16 mouse cellular contexts compared by ENCODE assay signal in genomic region chr13:10065776-10066175, GRCm38 (mm10).
DNase-seq lines count a peak whose midpoint lies in the region; ATAC-seq and TF ChIP-seq lines count a peak whose summit lies in the region.
"Had no signal": no experiment of that assay in that cellular context is flagged by ENCODE, and none has a peak within 500 bp of the region (broad histone marks: within the 10 kb centered on the region; RNA-seq: fewer than 3 reads in every experiment).

No protein-coding gene starts in this region.

- peak; percentile 37; the same call in 1 of the 2 replicates for ATAC-seq in heart, embryonic 16.5 days (replicated peaks; ENCODE audit: extremely low read depth, insufficient read depth, low FRiP score)
- no peak for ATAC-seq in heart, embryonic 11.5 days (replicated peaks; ENCODE audit: insufficient number of reproducible peaks, low FRiP score, low TSS enrichment)
- peak; percentile 91 for ATAC-seq in CD4-positive, CD25-positive, alpha-beta regulatory T cell, adult 4 months
- ATAC-seq in megakaryocyte progenitor cell, adult 5-6 weeks (replicated peaks; ENCODE audit: poor library complexity) = peak; percentile 89
- ATAC-seq: midbrain, embryonic 13.5 days had no signal

- no peak overlapping the region for H3K4me2 ChIP-seq in heart, embryonic 16.5 days (ENCODE audit: low read depth, low read length)
- no peak overlapping the region for H3K4me2 ChIP-seq in heart, embryonic 11.5 days
- H3K4me2 ChIP-seq: forebrain, embryonic 12.5 days; liver, embryonic 13.5 days; midbrain, embryonic 13.5 days had no signal

- H3K9me3 ChIP-seq in heart, embryonic 16.5 days (replicated peaks; ENCODE audit: control insufficient read depth, low read length) = no peaks in the 10 kb centered on the region
- no peaks in the 10 kb centered on the region for H3K9me3 ChIP-seq in heart, embryonic 11.5 days (replicated peaks; ENCODE audit: control insufficient read depth, low read length)
- H3K9me3 ChIP-seq: forebrain, embryonic 12.5 days; liver, embryonic 13.5 days; midbrain, embryonic 13.5 days had no signal

- no peak for TF ChIP-seq POLR2A in thymus, adult 2 months (IDR thresholded peaks at IDR 0.05; ENCODE audit: control insufficient read depth, extremely low read depth, insufficient read depth, low read length, poor library complexity)

- H3K9ac ChIP-seq in heart, embryonic 16.5 days (ENCODE audit: low read length) = no peak overlapping the region
- H3K9ac ChIP-seq in heart, embryonic 11.5 days (ENCODE audit: low read depth, low read length) = no peak overlapping the region
- H3K9ac ChIP-seq: forebrain, embryonic 12.5 days; liver, embryonic 13.5 days; midbrain, embryonic 13.5 days had no signal

- TF ChIP-seq CTCF in thymus, adult 2 months (IDR thresholded peaks at IDR 0.05; ENCODE audit: borderline replicate concordance, control insufficient read depth, extremely low read depth, insufficient read depth, low read length, poor library complexity) = no peak

- H3K4me1 ChIP-seq in heart, embryonic 16.5 days (ENCODE audit: control insufficient read depth, insufficient read depth, low read length) = no peaks in the 10 kb centered on the region
- no peaks in the 10 kb centered on the region for H3K4me1 ChIP-seq in heart, embryonic 11.5 days (ENCODE audit: control insufficient read depth, insufficient read depth, low read length)
- H3K4me1 ChIP-seq in thymus, adult 2 months (replicated peaks; ENCODE audit: control insufficient read depth, insufficient read depth, low read length) = peaks cover 9% of the 10 kb centered on the region
- H3K4me1 ChIP-seq: forebrain, embryonic 12.5 days; liver, embryonic 13.5 days; midbrain, embryonic 13.5 days had no signal

- H3K4me3 ChIP-seq in heart, embryonic 16.5 days (ENCODE audit: low read length) = no peak overlapping the region
- no peak overlapping the region for H3K4me3 ChIP-seq in heart, embryonic 11.5 days (ENCODE audit: low read depth, low read length)
- no peak overlapping the region for H3K4me3 ChIP-seq in thymus, adult 2 months (ENCODE audit: control insufficient read depth, insufficient read depth, low read length)
- H3K4me3 ChIP-seq: forebrain, embryonic 12.5 days; gastrocnemius, adult 2 months; left cerebral cortex, adult 2 months; liver, embryonic 13.5 days; midbrain, embryonic 13.5 days had no signal

- H3K27me3 ChIP-seq in heart, embryonic 16.5 days (ENCODE audit: control insufficient read depth, insufficient read depth, low read length) = no peaks in the 10 kb centered on the region
- no peaks in the 10 kb centered on the region for H3K27me3 ChIP-seq in heart, embryonic 11.5 days (ENCODE audit: control insufficient read depth, insufficient read depth, low read length)
- no peaks in the 10 kb centered on the region for H3K27me3 ChIP-seq in thymus, adult 2 months (ENCODE audit: control insufficient read depth, insufficient read depth, low read length)
- H3K27me3 ChIP-seq: forebrain, embryonic 12.5 days; liver, embryonic 13.5 days; midbrain, embryonic 13.5 days had no signal

- H3K36me3 ChIP-seq in heart, embryonic 16.5 days (ENCODE audit: control insufficient read depth, insufficient read depth) = no peaks in the 10 kb centered on the region
- no peaks in the 10 kb centered on the region for H3K36me3 ChIP-seq in heart, embryonic 11.5 days (ENCODE audit: control insufficient read depth, insufficient read depth, low read length)
- no peaks in the 10 kb centered on the region for H3K36me3 ChIP-seq in thymus, adult 2 months (ENCODE audit: control insufficient read depth, insufficient read depth, low read length)
- H3K36me3 ChIP-seq: forebrain, embryonic 12.5 days; liver, embryonic 13.5 days; midbrain, embryonic 13.5 days had no signal

- peak; percentile 74 for DNase-seq in thymus, adult 2 months
- no peak for DNase-seq in right cerebral cortex, postnatal 25 days
- no peak for DNase-seq in adrenal gland, adult 2 months
- DNase-seq in embryo, embryonic 11 days = no peak
- DNase-seq: cerebellum, adult 18-20 months; gastrocnemius, adult 2 months; heart, postnatal 10 days; kidney, adult 8-10 months; liver, embryonic 13.5 days had no signal

- H3K27ac ChIP-seq in heart, embryonic 16.5 days (ENCODE audit: low read length) = no peak overlapping the region; the same call in 1 of the 2 replicates
- H3K27ac ChIP-seq in heart, embryonic 11.5 days (ENCODE audit: low read depth, low read length) = no peak overlapping the region
- H3K27ac ChIP-seq in thymus, adult 2 months (ENCODE audit: control insufficient read depth, insufficient read depth, low read length) = peak overlapping the region; percentile 66; the same call in 1 of the 2 replicates
- H3K27ac ChIP-seq: forebrain, embryonic 12.5 days; gastrocnemius, adult 2 months; left cerebral cortex, adult 2 months; liver, embryonic 13.5 days; midbrain, embryonic 13.5 days had no signal

- WGBS in heart, embryonic 16.5 days = 68% methylated on average over 2 of the region's 2 CpGs
- WGBS in heart, embryonic 11.5 days (ENCODE audit: insufficient replicate concordance) = 63% methylated on average over 2 of the region's 2 CpGs
- WGBS in thymus, adult 2 months = 9% methylated on average over 2 of the region's 2 CpGs
